Mouse (Mus musculus) bone marrow macrophage, adult 2 months (primary cell): ENCODE measurements around the gene Fam163a.

ENCODE experiments used
- CTCF ChIP-seq: IDR thresholded peaks from 2 replicates; pipeline ENCODE4 v1.5.1; 2012; ENCODE audit warnings: low read depth, mild to moderate bottlenecking, low read length, moderate library complexity
- POLR2A ChIP-seq: IDR thresholded peaks from 2 replicates; pipeline ENCODE4 v1.6.1; 2012; ENCODE audit warnings: mild to moderate bottlenecking, low read depth, low read length, borderline replicate concordance

DNA sequence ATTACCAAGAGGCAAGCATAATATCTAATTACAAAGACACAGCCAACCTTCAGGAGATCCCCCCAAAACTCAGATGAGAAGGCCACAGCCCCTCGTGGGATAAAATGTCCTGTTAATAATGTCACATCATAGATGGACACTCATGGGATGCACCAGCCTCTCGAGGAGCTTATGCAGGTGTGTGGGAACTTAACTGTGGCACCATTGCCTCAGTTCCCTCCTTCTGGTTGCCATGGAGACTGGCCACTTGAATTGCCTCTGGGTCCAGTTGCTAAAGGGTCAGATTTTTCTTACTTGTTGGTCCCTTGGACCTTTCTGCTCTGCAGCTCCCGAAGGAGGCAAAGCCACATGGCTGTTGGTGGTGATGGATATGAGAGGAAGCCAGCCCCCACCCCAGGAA is 127.2 kb downstream of the Fam163a start:
- TF ChIP-seq CTCF (no peak), POLR2A (no peak)
